Mouse (Mus musculus): ENCODE data around the gene Gfi1. TPM values are rescaled to one million over a fixed set of nuclear protein-coding genes. Genes with fewer than 3 reads are reported as not detected.

The Gfi1 gene
- 0.05 and 0.26 TPM in 2 replicates for polyA plus RNA-seq (2016; fragmentation: Nextera tagmentation; extraction: Ambion mirVana)

DNA sequence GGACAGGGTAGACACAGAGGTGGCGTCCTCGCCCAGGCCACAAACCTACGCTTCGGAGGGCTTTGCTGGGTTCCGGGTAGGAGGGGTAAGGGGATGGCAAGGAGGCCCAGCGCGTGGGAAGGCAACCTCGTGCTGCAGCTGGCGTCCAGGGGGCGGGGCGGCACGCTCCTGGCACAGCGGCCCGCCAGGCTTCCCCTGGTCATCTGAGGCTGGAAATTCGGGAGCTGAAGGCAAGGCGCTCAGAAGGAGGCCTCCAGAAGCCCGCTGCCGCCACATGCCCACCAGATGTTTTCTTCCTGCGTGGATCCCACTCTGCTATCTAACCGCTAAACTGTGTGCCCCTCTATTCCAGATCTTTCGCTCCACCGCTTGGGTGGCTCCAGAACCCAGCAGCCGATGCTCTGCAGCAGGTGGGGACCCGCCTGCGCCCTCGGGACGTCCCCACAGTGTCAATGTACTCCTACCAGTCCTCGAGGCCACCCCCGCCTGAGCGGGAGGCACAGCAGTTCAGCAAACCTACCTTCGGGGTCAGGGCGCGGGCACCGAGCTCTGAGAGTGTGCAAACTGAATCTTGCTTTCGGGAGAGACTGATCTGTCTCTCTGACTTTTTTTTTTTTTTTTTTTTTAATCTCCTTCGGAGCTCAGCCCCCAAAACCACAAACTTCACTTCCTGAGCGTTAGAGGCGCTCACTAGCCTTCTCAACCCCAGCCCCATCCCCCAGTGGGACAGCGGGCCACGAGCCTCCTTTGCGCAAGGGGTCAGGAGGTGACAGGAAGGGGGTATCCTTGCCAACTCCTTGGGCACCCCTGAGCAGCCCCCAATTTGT lies at the start of gene Gfi1:
Gfi1 (minus strand) TSS at position 602 of the 827 bp plus-strand sequence.
- no peaks in the 10 kb centered on the region for H3K9me3 ChIP-seq (replicated peaks)

GRCm38 (mm10) chr5:107772049-107772448 lies 46.2 kb upstream of the Gfi1 start:
- DNase-seq (ENCODE audit: low spot score), result no peak
- WGBS, result 91% methylated on average over 5 of the region's 5 CpGs
- no peaks in the 10 kb centered on the region for H3K4me1 ChIP-seq
- H3K9me3 ChIP-seq (replicated peaks), result no peaks in the 10 kb centered on the region
- H3K36me3 ChIP-seq, result peaks cover 18% of the 10 kb centered on the region
- H3K4me3 ChIP-seq, result no peak overlapping the region
- no peak overlapping the region for H3K27ac ChIP-seq
- no peaks in the 10 kb centered on the region for H3K27me3 ChIP-seq (ENCODE audit: low read depth, poor library complexity, severe bottlenecking)

More for the DNA sequence above, at the start of gene Gfi1:
- 2% methylated on average over 41 of the region's 41 CpGs for WGBS
- H3K27ac ChIP-seq, result no peak within 1 kb of the TSS
- peaks cover 55% of the 10 kb centered on the region for H3K4me1 ChIP-seq
- peaks cover 100% of the 10 kb centered on the region for H3K27me3 ChIP-seq (ENCODE audit: low read depth, poor library complexity, severe bottlenecking)
- peak within 1 kb of the TSS; percentile 44 for H3K4me3 ChIP-seq
- peak; percentile 70 for DNase-seq (ENCODE audit: low spot score)
- no peaks in the 10 kb centered on the region for H3K36me3 ChIP-seq

DNA sequence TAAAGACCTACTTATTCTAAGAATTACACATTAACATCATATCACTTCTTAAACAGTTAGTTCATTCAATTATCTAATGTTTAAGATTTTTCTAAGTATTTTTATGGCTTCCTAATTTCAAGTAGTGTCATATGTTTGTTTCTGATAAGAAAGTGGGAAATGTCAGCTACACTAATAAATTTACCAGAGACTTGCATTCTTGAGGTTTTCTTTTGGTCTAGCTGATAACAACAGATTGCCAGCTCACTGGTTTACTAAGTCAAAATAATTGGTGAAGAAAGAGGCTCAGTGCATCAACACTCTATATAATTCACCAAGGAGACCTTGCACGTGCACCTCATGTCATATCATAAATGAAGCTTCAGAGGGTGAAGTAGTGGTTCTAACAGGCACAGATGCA lies 42.4 kb upstream of the Gfi1 start:
- WGBS, result 97% methylated on average over 1 of the region's 1 CpGs
- no peak overlapping the region for H3K27ac ChIP-seq
- H3K27me3 ChIP-seq (ENCODE audit: low read depth, poor library complexity, severe bottlenecking), result no peaks in the 10 kb centered on the region
- DNase-seq (ENCODE audit: low spot score), result no peak
- H3K4me1 ChIP-seq, result no peaks in the 10 kb centered on the region
- H3K36me3 ChIP-seq, result peaks cover 18% of the 10 kb centered on the region
- no peaks in the 10 kb centered on the region for H3K9me3 ChIP-seq (replicated peaks)
- no peak overlapping the region for H3K4me3 ChIP-seq

DNA sequence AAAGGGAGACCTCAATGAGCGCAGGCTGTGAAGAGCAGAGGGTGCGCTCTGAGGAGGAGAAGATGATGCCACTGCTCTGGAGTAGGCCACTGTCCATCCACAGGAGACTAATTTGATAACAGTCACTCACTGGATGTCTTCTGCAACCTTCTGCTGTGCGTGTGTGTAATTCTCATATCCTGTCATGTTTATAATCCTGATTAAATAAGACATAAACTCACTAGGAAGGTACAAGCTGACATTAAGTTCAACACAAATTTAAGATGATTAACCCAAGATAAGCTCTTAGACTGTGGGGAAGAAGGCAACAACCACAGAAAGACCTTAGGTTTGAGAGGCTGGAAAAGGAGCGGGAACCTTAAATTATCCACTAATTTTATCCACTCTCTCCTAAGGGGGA lies 40.1 kb upstream of the Gfi1 start:
- Histone ChIP-seq H3K9me3 (replicated peaks) (no peaks in the 10 kb centered on the region), H3K27ac (no peak overlapping the region), H3K36me3 (peaks cover 20% of the 10 kb centered on the region), H3K4me3 (no peak overlapping the region), H3K27me3 (ENCODE audit: low read depth, poor library complexity, severe bottlenecking) (no peaks in the 10 kb centered on the region), H3K4me1 (no peaks in the 10 kb centered on the region)
- 93% methylated on average over 4 of the region's 4 CpGs for WGBS
- no peak for DNase-seq (ENCODE audit: low spot score)

DNA sequence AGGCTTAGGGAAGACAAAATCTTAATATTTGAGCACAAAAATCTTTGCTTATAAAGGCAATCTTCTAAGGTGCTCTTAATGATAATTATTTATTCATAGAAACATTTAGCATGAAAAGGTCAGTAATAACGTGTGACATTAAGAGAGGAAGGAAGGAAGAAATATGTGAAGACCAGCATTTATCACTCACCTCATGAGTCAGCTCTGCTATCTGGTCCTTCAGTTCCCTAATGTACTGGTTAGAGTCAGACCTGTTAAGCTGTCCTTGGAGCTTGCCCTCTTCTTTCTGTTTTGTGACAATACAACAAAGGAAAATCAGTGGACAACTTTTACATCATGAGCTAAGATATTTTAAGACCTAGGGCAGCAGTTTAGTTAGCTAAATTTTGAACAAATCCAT lies 38.6 kb upstream of the Gfi1 start:
- no peak for DNase-seq (ENCODE audit: low spot score)
- Histone ChIP-seq H3K36me3 (peaks cover 24% of the 10 kb centered on the region), H3K4me1 (no peaks in the 10 kb centered on the region), H3K27ac (no peak overlapping the region), H3K4me3 (no peak overlapping the region), H3K27me3 (ENCODE audit: low read depth, poor library complexity, severe bottlenecking) (no peaks in the 10 kb centered on the region), H3K9me3 (replicated peaks) (no peaks in the 10 kb centered on the region)
- WGBS, result 83% methylated on average over 1 of the region's 1 CpGs

- no peak overlapping the region for H3K4me3 ChIP-seq
- peaks cover 28% of the 10 kb centered on the region for H3K36me3 ChIP-seq
- H3K4me1 ChIP-seq, result no peaks in the 10 kb centered on the region
- no peaks in the 10 kb centered on the region for H3K9me3 ChIP-seq (replicated peaks)
- no peak for DNase-seq (ENCODE audit: low spot score)
- no peaks in the 10 kb centered on the region for H3K27me3 ChIP-seq (ENCODE audit: low read depth, poor library complexity, severe bottlenecking)
- no peak overlapping the region for H3K27ac ChIP-seq
Measured at GRCm38 (mm10) chr5:107763674-107764073, 37.8 kb upstream of the Gfi1 start.

- 61% methylated on average over 5 of the region's 5 CpGs for WGBS
- no peak overlapping the region for H3K27ac ChIP-seq
- DNase-seq (ENCODE audit: low spot score), result no peak
- no peaks in the 10 kb centered on the region for H3K4me1 ChIP-seq
- H3K27me3 ChIP-seq (ENCODE audit: low read depth, poor library complexity, severe bottlenecking), result no peaks in the 10 kb centered on the region
- H3K36me3 ChIP-seq, result peaks cover 19% of the 10 kb centered on the region
- no peak overlapping the region for H3K4me3 ChIP-seq
- no peaks in the 10 kb centered on the region for H3K9me3 ChIP-seq (replicated peaks)
Measured at GRCm38 (mm10) chr5:107759121-107759520, 33.3 kb upstream of the Gfi1 start.

DNA sequence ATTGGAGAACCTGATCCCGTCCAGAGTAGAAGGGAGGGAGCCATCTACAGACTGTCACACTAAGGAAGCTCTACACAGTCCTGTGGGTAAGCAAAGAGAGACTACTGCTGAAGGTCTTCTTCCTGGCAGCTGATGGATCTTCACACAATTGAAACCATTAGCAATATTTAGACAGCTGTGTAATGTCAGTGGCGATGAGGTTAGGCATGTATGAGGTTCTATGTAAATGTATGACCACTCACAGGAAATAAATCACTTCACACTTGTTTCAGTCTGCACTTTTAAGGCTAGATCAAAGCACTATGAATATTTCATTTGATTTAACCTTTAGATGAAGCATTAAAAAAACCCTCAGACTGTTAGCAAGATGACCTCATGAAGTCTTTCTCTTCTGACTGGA lies 30.2 kb upstream of the Gfi1 start:
- H3K36me3 ChIP-seq, result peaks cover 15% of the 10 kb centered on the region
- no peak for DNase-seq (ENCODE audit: low spot score)
- no peak overlapping the region for H3K27ac ChIP-seq
- H3K4me3 ChIP-seq, result no peak overlapping the region
- no peaks in the 10 kb centered on the region for H3K27me3 ChIP-seq (ENCODE audit: low read depth, poor library complexity, severe bottlenecking)
- no peaks in the 10 kb centered on the region for H3K4me1 ChIP-seq
- no peaks in the 10 kb centered on the region for H3K9me3 ChIP-seq (replicated peaks)
- WGBS, result 76% methylated on average over 2 of the region's 2 CpGs

GRCm38 (mm10) chr5:107754740-107755139 lies 28.9 kb upstream of the Gfi1 start:
- H3K27ac ChIP-seq, result no peak overlapping the region
- no peaks in the 10 kb centered on the region for H3K4me1 ChIP-seq
- no peak overlapping the region for H3K4me3 ChIP-seq
- peaks cover 12% of the 10 kb centered on the region for H3K36me3 ChIP-seq
- no peak for DNase-seq (ENCODE audit: low spot score)
- WGBS, result 95% methylated on average over 1 of the region's 1 CpGs
- no peaks in the 10 kb centered on the region for H3K27me3 ChIP-seq (ENCODE audit: low read depth, poor library complexity, severe bottlenecking)
- no peaks in the 10 kb centered on the region for H3K9me3 ChIP-seq (replicated peaks)

- Histone ChIP-seq H3K4me1 (no peaks in the 10 kb centered on the region), H3K27me3 (ENCODE audit: low read depth, poor library complexity, severe bottlenecking) (no peaks in the 10 kb centered on the region), H3K9me3 (replicated peaks) (no peaks in the 10 kb centered on the region), H3K36me3 (peaks cover 6% of the 10 kb centered on the region; the same call in 1 of the 2 replicates), H3K27ac (no peak overlapping the region), H3K4me3 (no peak overlapping the region)
- DNase-seq (ENCODE audit: low spot score), result no peak
- 96% methylated on average over 7 of the region's 7 CpGs for WGBS
Measured at GRCm38 (mm10) chr5:107753656-107754055, 27.8 kb upstream of the Gfi1 start.

DNA sequence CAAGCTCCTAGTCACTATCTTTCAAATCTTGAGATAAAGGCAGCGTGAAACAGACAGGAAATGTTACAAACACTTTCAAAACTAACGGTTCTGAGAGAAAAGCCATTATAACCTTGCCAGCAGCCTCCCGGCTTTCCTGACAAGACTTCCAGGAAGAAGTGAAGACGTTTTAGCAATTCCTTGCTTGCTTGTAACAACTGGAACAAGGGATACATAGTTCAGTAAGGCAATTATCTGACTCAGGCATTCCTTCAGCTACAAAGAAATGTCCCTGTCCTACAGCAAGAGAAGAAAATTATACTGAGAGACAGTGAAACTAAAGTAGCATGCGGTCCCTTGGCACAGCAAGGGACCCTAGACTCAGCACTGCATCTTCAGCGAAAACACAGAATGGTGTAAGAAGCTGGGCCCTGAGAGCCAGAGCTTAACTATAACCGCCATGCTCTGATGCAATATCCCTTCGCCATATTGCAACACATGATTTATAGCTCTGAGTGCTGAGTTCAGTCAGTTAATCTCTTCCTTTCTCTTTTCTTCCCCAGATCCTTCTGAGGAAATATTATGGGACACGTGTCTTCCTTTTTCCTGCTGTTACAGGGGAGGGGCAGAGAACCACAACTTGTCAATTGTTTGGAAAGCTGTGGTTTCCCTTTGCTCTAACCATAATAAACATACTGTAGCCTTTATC lies 23.5 kb upstream of the Gfi1 start:
- WGBS, result 74% methylated on average over 9 of the region's 9 CpGs
- Histone ChIP-seq H3K36me3 (no peaks in the 10 kb centered on the region), H3K4me1 (no peaks in the 10 kb centered on the region), H3K27me3 (ENCODE audit: low read depth, poor library complexity, severe bottlenecking) (no peaks in the 10 kb centered on the region), H3K4me3 (no peak overlapping the region), H3K9me3 (replicated peaks) (no peaks in the 10 kb centered on the region), H3K27ac (no peak overlapping the region)
- DNase-seq (ENCODE audit: low spot score), result no peak

DNA sequence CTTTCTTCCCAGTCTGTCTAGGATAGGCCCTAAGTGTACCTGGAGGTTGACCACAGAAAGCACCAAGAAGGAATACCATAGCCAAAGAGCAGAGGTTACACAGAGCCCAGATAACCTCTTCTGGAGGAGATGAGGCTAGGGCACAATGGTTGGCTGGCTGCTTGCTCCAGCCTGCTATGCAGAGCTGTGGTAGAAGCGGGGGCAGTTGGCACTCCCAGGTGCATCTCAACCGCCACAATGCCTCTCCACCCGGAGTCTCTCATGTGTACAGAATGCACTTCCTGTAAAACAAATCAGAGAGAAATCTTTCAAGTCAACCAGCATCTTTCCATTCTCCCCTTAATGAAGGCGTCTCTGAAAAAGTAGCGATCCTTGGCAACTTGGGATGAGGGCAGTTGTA lies 13.2 kb upstream of the Gfi1 start:
- 0 out of 2 replicates have a peak, but pooled peaks cover 3% of the 10 kb centered on the region for H3K36me3 ChIP-seq
- H3K27me3 ChIP-seq (ENCODE audit: low read depth, poor library complexity, severe bottlenecking), result no peaks in the 10 kb centered on the region
- no peaks in the 10 kb centered on the region for H3K4me1 ChIP-seq
- DNase-seq (ENCODE audit: low spot score), result no peak
- H3K27ac ChIP-seq, result no peak overlapping the region
- H3K4me3 ChIP-seq, result no peak overlapping the region
- H3K9me3 ChIP-seq (replicated peaks), result no peaks in the 10 kb centered on the region
- WGBS, result 94% methylated on average over 5 of the region's 5 CpGs

DNA sequence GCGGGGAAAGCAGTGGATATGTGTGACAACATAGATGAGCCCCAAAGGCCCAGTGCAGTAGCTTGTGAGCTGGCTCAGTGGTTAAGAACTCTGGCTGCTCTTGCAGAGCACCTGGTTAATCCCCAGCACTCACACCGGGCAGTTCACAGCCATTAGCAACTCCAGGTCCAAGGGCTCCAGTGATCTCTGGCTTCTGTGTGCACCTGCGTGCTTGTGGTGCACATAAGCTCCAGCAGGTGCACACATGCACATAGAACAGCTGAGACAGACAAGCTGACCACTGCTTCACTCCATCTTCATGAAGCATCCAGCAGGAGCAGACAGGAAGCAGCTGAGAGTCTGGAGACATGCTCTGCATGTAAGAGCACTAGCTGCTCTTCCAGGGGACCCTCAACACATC lies 12.5 kb upstream of the Gfi1 start:
- Histone ChIP-seq H3K27ac (no peak overlapping the region), H3K36me3 (0 out of 2 replicates have a peak, but pooled peaks cover 3% of the 10 kb centered on the region), H3K9me3 (replicated peaks) (no peaks in the 10 kb centered on the region), H3K27me3 (ENCODE audit: low read depth, poor library complexity, severe bottlenecking) (no peaks in the 10 kb centered on the region), H3K4me3 (no peak overlapping the region), H3K4me1 (no peaks in the 10 kb centered on the region)
- 88% methylated on average over 3 of the region's 3 CpGs for WGBS
- no peak for DNase-seq (ENCODE audit: low spot score)

Measured in limb, embryonic 10.5 days (tissue).